Mouse (Mus musculus) brain, embryonic 14.5 days (tissue): ENCODE measurements around the gene Rhbdl1.

Source experiments
- CTCF ChIP-seq: fragments of 200-500 bp; IDR thresholded peaks from 2 replicates; pipeline ENCODE4 v1.5.1; 2012; ENCODE audit warnings: inconsistent platforms, mild to moderate bottlenecking, moderate library complexity, borderline replicate concordance; ENCODE audit not compliant: insufficient read depth, insufficient read length; ENCODE audit errors: extremely low read depth
- POLR2A ChIP-seq: fragments of 200-500 bp; IDR thresholded peaks from 2 replicates; pipeline ENCODE4 v1.6.1; 2012; ENCODE audit warnings: mild to moderate bottlenecking, inconsistent platforms, borderline replicate concordance; ENCODE audit not compliant: poor library complexity, insufficient read depth, insufficient read length, severe bottlenecking; ENCODE audit errors: extremely low read depth

DNA sequence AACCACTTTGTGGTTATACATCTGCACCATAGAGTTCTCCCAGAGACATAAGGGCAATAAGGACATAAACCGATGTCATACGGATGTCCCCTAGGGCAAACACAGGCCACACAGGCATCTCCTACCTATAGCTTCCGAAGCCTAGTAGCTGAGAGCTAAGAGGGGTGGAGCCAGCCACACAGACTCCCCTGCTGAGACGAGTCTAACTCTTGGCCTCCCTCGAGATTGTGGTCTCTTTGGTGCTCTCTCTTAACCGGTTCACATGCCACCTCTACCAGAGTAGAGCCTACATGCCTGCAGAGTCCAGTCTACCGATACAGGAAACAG lies 30.4 kb upstream of the Rhbdl1 start:
- no peak for TF ChIP-seq CTCF
- no peak for TF ChIP-seq POLR2A
